Mouse (Mus musculus) heart, embryonic 16.5 days (tissue): ENCODE measurements around the gene Celf5. TPM values are rescaled to one million over a fixed set of nuclear protein-coding genes. Genes with fewer than 3 reads are reported as not detected.

Experiments
- ATAC-seq: fragments of 200-750 bp; cut with Nextera tagmentation; replicated peaks from 2 replicates; pipeline ENCODE4 v1.8.0; 2017; ENCODE audit warnings: moderate number of reproducible peaks; ENCODE audit not compliant: insufficient read depth, low FRiP score; ENCODE audit errors: extremely low read depth
- H3K27ac ChIP-seq: fragments of 300-500 bp; sonication (generic); 2 replicates; pipeline ENCODE4 v1.5.1; 2014; ENCODE audit warnings: mild to moderate bottlenecking, low read length, control low read depth, moderate library complexity
- H3K27me3 ChIP-seq: fragments of 300-500 bp; sonication (generic); 2 replicates; pipeline ENCODE4 v1.6.1; 2014; ENCODE audit warnings: low read length, mixed read lengths; ENCODE audit not compliant: control insufficient read depth, insufficient read depth
- H3K36me3 ChIP-seq: fragments of 300-500 bp; sonication (generic); 2 replicates; pipeline ENCODE4 v1.6.1; 2014; ENCODE audit not compliant: control insufficient read depth, insufficient read depth
- H3K4me1 ChIP-seq: fragments of 300-500 bp; sonication (generic); 2 replicates; pipeline ENCODE4 v1.6.1; 2014; ENCODE audit warnings: low read length, mixed read lengths; ENCODE audit not compliant: control insufficient read depth, insufficient read depth
- H3K4me2 ChIP-seq: fragments of 300-500 bp; sonication (generic); 2 replicates; pipeline ENCODE4 v1.6.1; 2014; ENCODE audit warnings: low read depth, mild to moderate bottlenecking, control low read depth, low read length
- H3K4me3 ChIP-seq: fragments of 300-500 bp; sonication (generic); 2 replicates; pipeline ENCODE4 v1.5.1; 2014; ENCODE audit warnings: mild to moderate bottlenecking, control low read depth, low read length
- H3K9ac ChIP-seq: fragments of 300-500 bp; sonication (generic); 2 replicates; pipeline ENCODE4 v1.6.1; 2014; ENCODE audit warnings: low read length, control low read depth
- H3K9me3 ChIP-seq: fragments of 300-500 bp; sonication (generic); replicated peaks from 2 replicates; pipeline ENCODE4 v1.6.1; 2016; ENCODE audit warnings: low read length; ENCODE audit not compliant: control insufficient read depth
- WGBS: fragments of 180-500 bp; shearing (Covaris S2); extraction: QIAGEN DNeasy Blood & Tissue Kit; methylation state at CpG from one replicate; pipeline ENCODE4 v1.1.7; 2014; 5-methylcytosine and 5-hydroxymethylcytosine counted together
- polyA plus RNA-seq: library from polyadenylated mRNA; unstranded; fragments of >200 nt; fragmentation: Nextera tagmentation; extraction: Ambion mirVana; gene quantifications from 2 replicates; pipeline ENCODE4 v1.2.1, GENCODE M21; 2015

The Celf5 gene
- polyA plus RNA-seq, 1 experiment from 2014 or later: 0.24 TPM

- Histone ChIP-seq H3K27ac (peak overlapping the region; percentile 98), H3K4me1 (peaks cover 51% of the 10 kb centered on the region), H3K27me3 (no peaks in the 10 kb centered on the region), H3K9ac (peak overlapping the region; percentile 89), H3K9me3 (no peaks in the 10 kb centered on the region), H3K36me3 (no peaks in the 10 kb centered on the region), H3K4me3 (peak overlapping the region; percentile 79), H3K4me2 (peak overlapping the region; percentile 92)
- peak; percentile 18 for ATAC-seq
- under 1% methylated on average over 20 of the region's 20 CpGs for WGBS
These were observed 52.9 kb downstream of the Celf5 start for GRCm38 (mm10) chr10:81429605-81430061.

GRCm38 (mm10) chr10:81429092-81429491, 53.4 kb downstream of the Celf5 start:
- no peaks in the 10 kb centered on the region for H3K9me3 ChIP-seq
- peak overlapping the region; percentile 92; the same call in 1 of the 2 replicates for H3K4me2 ChIP-seq
- H3K4me1 ChIP-seq: peaks cover 51% of the 10 kb centered on the region
- H3K36me3 ChIP-seq: no peaks in the 10 kb centered on the region
- H3K27ac ChIP-seq: peak overlapping the region; percentile 98
- peak overlapping the region; percentile 79; the same call in 1 of the 2 replicates for H3K4me3 ChIP-seq
- H3K27me3 ChIP-seq: no peaks in the 10 kb centered on the region
- no peak overlapping the region for H3K9ac ChIP-seq
- ATAC-seq: no peak
- WGBS: 54% methylated on average over 2 of the region's 2 CpGs

- Histone ChIP-seq H3K4me1 (peaks cover 53% of the 10 kb centered on the region), H3K4me3 (no peak overlapping the region), H3K36me3 (no peaks in the 10 kb centered on the region), H3K27ac (no peak overlapping the region), H3K9ac (no peak overlapping the region), H3K27me3 (no peaks in the 10 kb centered on the region), H3K4me2 (no peak overlapping the region), H3K9me3 (no peaks in the 10 kb centered on the region)
- no peak for ATAC-seq
- WGBS: 88% methylated on average over 7 of the region's 7 CpGs
These were observed 54.0 kb downstream of the Celf5 start for GRCm38 (mm10) chr10:81428507-81428870.

DNA sequence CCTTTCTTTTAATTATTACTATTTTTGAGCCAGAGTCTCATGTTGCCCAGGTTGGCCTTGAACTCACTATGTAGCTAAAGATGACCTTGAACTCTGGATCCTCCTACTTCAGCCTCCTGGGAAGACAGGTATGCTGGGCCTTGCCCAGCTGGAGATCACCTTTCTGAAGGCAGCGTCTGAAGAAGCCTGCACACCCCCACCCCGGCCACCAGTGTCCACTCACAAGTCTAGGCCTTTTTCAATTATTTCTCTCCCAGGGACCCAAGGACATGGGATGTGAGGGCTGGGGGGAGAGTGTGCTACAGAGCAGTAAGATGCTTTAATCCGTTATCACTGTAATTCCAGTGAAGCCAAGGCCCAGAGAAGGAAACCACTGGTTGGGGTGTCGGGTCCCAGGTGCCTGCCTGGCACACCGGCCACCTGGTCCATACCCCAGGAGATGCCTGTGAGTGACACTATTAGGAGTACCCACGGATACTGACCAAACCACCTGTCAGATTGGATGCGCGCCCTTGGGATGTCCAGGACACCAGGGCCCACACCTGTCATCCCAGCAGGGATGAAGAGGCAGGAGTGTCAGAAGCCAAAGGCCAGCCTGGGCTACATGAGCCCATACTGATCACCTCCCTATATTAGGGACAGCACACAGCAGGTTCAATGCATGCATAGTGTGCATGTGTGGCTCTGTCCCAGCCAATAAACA, 54.6 kb downstream of the Celf5 start:
- Histone ChIP-seq H3K4me1 (peaks cover 48% of the 10 kb centered on the region), H3K9me3 (no peaks in the 10 kb centered on the region), H3K27me3 (no peaks in the 10 kb centered on the region), H3K4me3 (no peak overlapping the region), H3K27ac (no peak overlapping the region), H3K9ac (no peak overlapping the region), H3K36me3 (no peaks in the 10 kb centered on the region), H3K4me2 (no peak overlapping the region)
- 82% methylated on average over 8 of the region's 8 CpGs for WGBS
- no peak for ATAC-seq

DNA sequence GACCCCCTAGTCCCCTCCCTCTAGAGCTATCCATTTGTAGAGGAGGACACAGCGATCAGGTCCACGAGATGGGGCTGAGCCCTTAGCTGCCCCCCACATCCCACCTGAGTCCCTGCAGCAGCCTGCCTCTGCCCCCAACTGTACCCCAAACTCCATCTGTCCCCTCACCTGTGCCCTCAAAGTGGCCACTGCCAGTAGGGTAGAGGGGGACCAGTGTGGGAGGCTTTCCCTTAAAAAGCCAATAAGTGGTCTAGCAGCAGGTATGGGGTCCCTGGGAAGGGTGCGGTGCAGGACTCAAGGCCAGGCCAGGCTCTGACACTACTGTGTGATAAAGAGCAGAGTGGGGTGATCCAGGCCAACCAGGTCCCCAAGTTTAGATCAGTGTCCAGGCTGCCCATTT, 55.2 kb downstream of the Celf5 start:
- H3K4me3 ChIP-seq: peak overlapping the region; percentile 80
- H3K27ac ChIP-seq: no peak overlapping the region
- H3K9ac ChIP-seq: peak overlapping the region; percentile 85
- H3K36me3 ChIP-seq: no peaks in the 10 kb centered on the region
- H3K27me3 ChIP-seq: no peaks in the 10 kb centered on the region
- ATAC-seq: no peak
- H3K4me2 ChIP-seq: peak overlapping the region; percentile 97
- WGBS: 36% methylated on average over 3 of the region's 3 CpGs
- H3K4me1 ChIP-seq: peaks cover 44% of the 10 kb centered on the region
- no peaks in the 10 kb centered on the region for H3K9me3 ChIP-seq

- Histone ChIP-seq H3K9ac (peak overlapping the region; percentile 85), H3K4me3 (peak overlapping the region; percentile 80), H3K9me3 (no peaks in the 10 kb centered on the region), H3K4me2 (peak overlapping the region; percentile 97), H3K36me3 (no peaks in the 10 kb centered on the region), H3K27ac (peak overlapping the region; percentile 59), H3K27me3 (no peaks in the 10 kb centered on the region), H3K4me1 (peaks cover 44% of the 10 kb centered on the region)
- no peak for ATAC-seq
- 1% methylated on average over 36 of the region's 38 CpGs for WGBS
These were observed 55.6 kb downstream of the Celf5 start for GRCm38 (mm10) chr10:81426897-81427296.

- Histone ChIP-seq H3K36me3 (no peaks in the 10 kb centered on the region), H3K27me3 (no peaks in the 10 kb centered on the region), H3K9ac (peak overlapping the region; percentile 85), H3K4me2 (peak overlapping the region; percentile 97), H3K4me3 (peak overlapping the region; percentile 80), H3K9me3 (no peaks in the 10 kb centered on the region), H3K27ac (peak overlapping the region; percentile 59), H3K4me1 (peaks cover 39% of the 10 kb centered on the region)
- no peak for ATAC-seq
- WGBS: 3% methylated on average over 25 of the region's 33 CpGs
These were observed 56.3 kb downstream of the Celf5 start for GRCm38 (mm10) chr10:81426081-81426671.

DNA sequence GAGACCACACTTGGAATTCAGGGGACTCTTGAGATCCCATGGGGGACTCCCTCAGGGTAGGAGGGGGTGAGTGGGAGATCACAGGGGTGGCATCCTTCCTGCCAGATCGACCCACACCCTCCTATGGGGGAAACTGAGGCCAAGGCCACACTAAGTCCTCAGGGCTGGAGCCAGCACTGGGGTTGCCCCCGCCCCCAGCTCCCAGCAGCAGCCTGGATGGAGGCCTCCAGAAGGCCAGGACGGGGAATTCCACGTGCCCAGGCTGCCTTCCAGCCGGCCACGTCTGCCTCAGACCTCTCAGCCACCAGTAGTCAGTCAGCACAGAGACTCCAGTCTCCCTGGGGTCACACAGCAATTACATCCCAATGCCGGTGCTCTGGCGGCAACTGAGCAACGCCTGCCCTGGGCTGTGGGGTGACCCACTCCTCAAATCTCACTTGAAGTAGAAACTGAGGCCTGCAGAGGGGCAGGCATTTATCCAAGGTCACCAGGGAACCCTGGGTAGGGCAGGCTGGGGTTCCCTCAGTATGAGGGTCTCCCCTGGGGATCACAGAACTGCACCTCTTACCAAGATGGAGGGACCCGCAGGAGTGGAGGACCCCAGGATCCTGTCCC, 57.2 kb downstream of the Celf5 start:
- ATAC-seq: no peak
- H3K27ac ChIP-seq: peak overlapping the region; percentile 79
- 40% methylated on average over 10 of the region's 10 CpGs for WGBS
- H3K9me3 ChIP-seq: no peaks in the 10 kb centered on the region
- H3K4me3 ChIP-seq: peak overlapping the region; percentile 80
- peaks cover 3% of the 10 kb centered on the region; the same call in 1 of the 2 replicates for H3K36me3 ChIP-seq
- H3K4me2 ChIP-seq: peak overlapping the region; percentile 97
- peak overlapping the region; percentile 85 for H3K9ac ChIP-seq
- no peaks in the 10 kb centered on the region for H3K27me3 ChIP-seq
- H3K4me1 ChIP-seq: peaks cover 38% of the 10 kb centered on the region
